Mouse (Mus musculus) intestine, postnatal 0 days (tissue): ENCODE results near the gene Zbtb20. TPM values are rescaled to one million over a fixed set of nuclear protein-coding genes. Genes with fewer than 3 reads are reported as not detected.

ENCODE experiments used
- ATAC-seq: fragments of 200-750 bp; cut with Nextera tagmentation; 2 replicates; pipeline ENCODE4 v1.8.0; 2017; ENCODE audit warnings: mild to moderate bottlenecking, moderate TSS enrichment, moderate library complexity
- H3K27ac ChIP-seq: fragments of 300-500 bp; sonication (generic); 2 replicates; pipeline ENCODE4 v1.5.1; 2014; ENCODE audit warnings: mild to moderate bottlenecking, low read depth, low read length, moderate library complexity
- H3K27me3 ChIP-seq: fragments of 300-500 bp; sonication (generic); replicated peaks from 2 replicates; pipeline ENCODE4 v1.6.1; 2014; ENCODE audit warnings: low read length, mixed read lengths; ENCODE audit not compliant: control insufficient read depth, insufficient read depth
- H3K36me3 ChIP-seq: fragments of 300-500 bp; sonication (generic); 2 replicates; pipeline ENCODE4 v1.6.1; 2014; ENCODE audit warnings: mild to moderate bottlenecking, moderate library complexity; ENCODE audit not compliant: control insufficient read depth, insufficient read depth
- H3K4me1 ChIP-seq: fragments of 300-500 bp; sonication (generic); replicated peaks from 2 replicates; pipeline ENCODE4 v1.6.1; 2014; ENCODE audit warnings: antibody characterized with exemption, low read length, mixed read lengths; ENCODE audit not compliant: control insufficient read depth, insufficient read depth
- H3K4me2 ChIP-seq: fragments of 300-500 bp; sonication (generic); replicated peaks from 2 replicates; pipeline ENCODE4 v1.6.1; 2014; ENCODE audit warnings: low read depth, mild to moderate bottlenecking, moderate library complexity
- H3K4me3 ChIP-seq: fragments of 300-500 bp; sonication (generic); 2 replicates; pipeline ENCODE4 v1.5.1; 2014; ENCODE audit warnings: low read depth, low read length
- H3K9ac ChIP-seq: fragments of 300-500 bp; sonication (generic); 2 replicates; pipeline ENCODE4 v1.6.1; 2014; ENCODE audit warnings: mild to moderate bottlenecking, low read depth, low read length
- H3K9me3 ChIP-seq: fragments of 300-500 bp; sonication (generic); 2 replicates; pipeline ENCODE4 v1.6.1; 2016; ENCODE audit warnings: mixed run types; ENCODE audit not compliant: control insufficient read depth
- CTCF ChIP-seq: sonication (generic); IDR thresholded peaks from 2 replicates; pipeline ENCODE4 v1.5.1; 2016; ENCODE audit warnings: low read depth, mild to moderate bottlenecking, control low read depth, antibody characterized with exemption, moderate library complexity
- WGBS: fragments of 180-500 bp; shearing (Covaris S2); extraction: QIAGEN DNeasy Blood & Tissue Kit; methylation state at CpG from one replicate; pipeline ENCODE4 v1.1.7; 2014; 5-methylcytosine and 5-hydroxymethylcytosine counted together
- polyA plus RNA-seq: library from polyadenylated mRNA; unstranded; fragments of >200 nt; fragmentation: Nextera tagmentation; extraction: Ambion mirVana; gene quantifications from 2 replicates; pipeline ENCODE4 v1.2.1, GENCODE M21; 2015

Zbtb20 gene
- polyA plus RNA-seq, 1 experiment from 2014 or later = 10.6 TPM

DNA sequence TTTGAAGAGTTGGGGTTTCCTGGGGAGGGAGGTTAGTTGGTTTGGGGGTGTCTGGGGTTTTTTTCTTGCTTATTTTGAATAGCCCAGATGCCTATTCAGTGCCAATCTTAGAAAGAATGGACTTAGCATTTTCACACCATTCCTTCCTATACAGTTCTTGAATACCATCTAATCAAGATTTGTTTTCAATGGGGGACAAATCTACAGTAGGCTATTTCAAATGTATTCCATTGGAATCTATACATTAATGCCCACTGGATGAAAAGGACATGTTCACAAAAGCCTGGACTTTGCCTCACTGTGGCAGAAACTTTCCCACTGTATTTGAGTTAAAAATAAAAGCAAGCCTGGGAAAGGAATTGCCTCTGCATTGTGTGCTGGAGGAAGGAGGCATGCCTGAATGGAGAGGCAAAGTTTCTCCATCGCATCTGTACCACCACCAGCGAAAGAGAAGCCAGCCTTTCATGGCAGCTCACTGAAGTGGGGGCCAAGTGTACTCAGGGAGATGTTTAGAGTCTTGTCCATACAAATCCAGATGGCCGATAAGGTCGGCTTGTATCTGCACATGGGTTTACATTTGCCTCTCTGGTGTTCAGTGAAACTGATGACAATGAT lies 728.8 kb downstream of the Zbtb20 start:
- H3K4me1 ChIP-seq = no peaks in the 10 kb centered on the region
- no peak for ATAC-seq
- H3K4me2 ChIP-seq = no peak overlapping the region
- no peaks in the 10 kb centered on the region for H3K27me3 ChIP-seq
- H3K9me3 ChIP-seq = no peaks in the 10 kb centered on the region
- peaks cover 3% of the 10 kb centered on the region; the same call in 1 of the 2 replicates for H3K36me3 ChIP-seq
- H3K27ac ChIP-seq = no peak overlapping the region
- WGBS = 59% methylated on average over 4 of the region's 4 CpGs
- no peak overlapping the region for H3K9ac ChIP-seq
- no peak for TF ChIP-seq CTCF
- no peak overlapping the region for H3K4me3 ChIP-seq

DNA sequence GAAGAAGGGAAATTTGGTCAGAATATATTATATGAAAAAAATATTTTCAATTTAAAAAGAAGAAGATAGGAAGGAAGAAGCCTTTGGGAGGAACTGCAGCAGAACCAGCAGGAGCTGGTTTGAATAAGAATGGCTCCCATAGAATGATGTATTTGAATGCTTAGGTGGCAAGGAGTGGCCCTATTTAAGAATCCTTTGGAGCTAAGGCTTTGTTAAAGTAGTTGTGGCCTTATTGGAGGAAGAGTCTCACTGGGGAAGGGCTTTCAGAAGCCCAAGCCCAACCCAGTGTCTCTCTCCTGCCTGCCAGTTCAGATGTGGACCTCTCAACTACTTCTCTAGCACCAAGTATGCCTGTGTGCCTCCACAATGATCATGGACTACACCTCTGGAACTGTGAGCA lies 731.4 kb downstream of the Zbtb20 start:
- H3K9me3 ChIP-seq = no peaks in the 10 kb centered on the region
- peaks cover 17% of the 10 kb centered on the region; the same call in 1 of the 2 replicates for H3K36me3 ChIP-seq
- H3K27me3 ChIP-seq = no peaks in the 10 kb centered on the region
- H3K9ac ChIP-seq = no peak overlapping the region
- no peaks in the 10 kb centered on the region for H3K4me1 ChIP-seq
- H3K4me3 ChIP-seq = no peak overlapping the region
- no peak for TF ChIP-seq CTCF
- no peak overlapping the region for H3K4me2 ChIP-seq
- no peak overlapping the region for H3K27ac ChIP-seq
- ATAC-seq = no peak

DNA sequence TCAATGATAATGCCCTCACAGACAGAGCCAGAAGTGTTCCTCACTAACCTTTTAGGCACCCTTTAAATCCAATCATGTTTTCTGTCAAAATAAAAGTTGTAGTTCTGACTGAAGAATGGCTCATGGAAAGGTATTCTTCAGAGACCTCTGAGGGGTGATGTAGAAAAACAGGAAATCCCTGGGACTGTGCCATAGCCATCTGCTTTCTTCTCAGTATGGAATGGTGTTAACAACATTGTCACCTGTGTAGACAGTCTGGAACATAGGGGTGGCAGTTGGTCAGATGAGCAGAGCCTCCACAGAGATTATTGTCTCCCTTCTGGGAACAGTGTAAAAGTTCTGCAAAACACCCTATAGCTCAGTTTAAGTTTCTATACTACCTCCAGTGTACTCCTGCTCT lies 732.4 kb downstream of the Zbtb20 start:
- Histone ChIP-seq H3K36me3 (peaks cover 17% of the 10 kb centered on the region; the same call in 1 of the 2 replicates), H3K27ac (no peak overlapping the region), H3K4me3 (no peak overlapping the region), H3K4me2 (no peak overlapping the region), H3K4me1 (no peaks in the 10 kb centered on the region), H3K9me3 (no peaks in the 10 kb centered on the region), H3K27me3 (no peaks in the 10 kb centered on the region), H3K9ac (no peak overlapping the region)
- ATAC-seq = no peak
- no peak for TF ChIP-seq CTCF

GRCm38 (mm10) chr16:43610375-43610774 lies 734.7 kb downstream of the Zbtb20 start:
- H3K27ac ChIP-seq = no peak overlapping the region
- no peak for TF ChIP-seq CTCF
- no peaks in the 10 kb centered on the region for H3K27me3 ChIP-seq
- no peak overlapping the region for H3K4me2 ChIP-seq
- ATAC-seq = no peak
- H3K36me3 ChIP-seq = peaks cover 17% of the 10 kb centered on the region; the same call in 1 of the 2 replicates
- H3K4me3 ChIP-seq = no peak overlapping the region
- H3K9ac ChIP-seq = no peak overlapping the region
- no peaks in the 10 kb centered on the region for H3K9me3 ChIP-seq
- 94% methylated on average over 10 of the region's 10 CpGs for WGBS
- no peaks in the 10 kb centered on the region for H3K4me1 ChIP-seq

GRCm38 (mm10) chr16:43616348-43616747 lies 740.7 kb downstream of the Zbtb20 start:
- no peaks in the 10 kb centered on the region for H3K4me1 ChIP-seq
- WGBS = 63% methylated on average over 4 of the region's 4 CpGs
- peaks cover 5% of the 10 kb centered on the region; the same call in 1 of the 2 replicates for H3K36me3 ChIP-seq
- no peak overlapping the region for H3K4me3 ChIP-seq
- H3K9me3 ChIP-seq = no peaks in the 10 kb centered on the region
- no peaks in the 10 kb centered on the region for H3K27me3 ChIP-seq
- no peak overlapping the region for H3K4me2 ChIP-seq
- no peak for TF ChIP-seq CTCF
- no peak overlapping the region for H3K9ac ChIP-seq
- no peak for ATAC-seq
- H3K27ac ChIP-seq = no peak overlapping the region

DNA sequence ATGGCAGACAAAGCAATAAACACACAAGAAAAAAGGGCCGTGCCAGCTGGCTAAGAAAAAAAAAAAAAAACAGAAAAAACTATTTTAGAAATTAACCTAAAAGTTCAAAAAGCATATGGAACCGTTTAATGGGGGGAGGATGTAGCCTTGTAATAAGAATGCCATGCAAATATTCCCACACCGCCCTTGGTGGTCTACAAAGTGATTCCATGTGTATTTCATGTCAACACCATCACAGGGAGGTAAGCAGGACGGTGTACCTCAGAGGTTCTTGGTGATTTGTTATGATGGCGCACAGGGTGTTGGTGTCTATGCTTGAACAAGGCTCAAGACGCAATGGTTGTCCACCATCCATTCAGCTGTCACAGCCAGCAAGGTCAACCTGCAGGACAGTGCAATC lies 741.7 kb downstream of the Zbtb20 start:
- Histone ChIP-seq H3K4me2 (no peak overlapping the region), H3K4me1 (no peaks in the 10 kb centered on the region), H3K4me3 (no peak overlapping the region), H3K27me3 (no peaks in the 10 kb centered on the region), H3K9ac (no peak overlapping the region), H3K9me3 (no peaks in the 10 kb centered on the region), H3K36me3 (peaks cover 5% of the 10 kb centered on the region; the same call in 1 of the 2 replicates), H3K27ac (0 out of 2 replicates have a peak overlapping the region, but pooled peaks have one; percentile 22)
- no peak for TF ChIP-seq CTCF
- 91% methylated on average over 6 of the region's 6 CpGs for WGBS
- ATAC-seq = no peak

GRCm38 (mm10) chr16:43618286-43618685 lies 742.6 kb downstream of the Zbtb20 start:
- no peaks in the 10 kb centered on the region for H3K27me3 ChIP-seq
- no peaks in the 10 kb centered on the region for H3K9me3 ChIP-seq
- H3K27ac ChIP-seq = no peak overlapping the region
- H3K36me3 ChIP-seq = peaks cover 5% of the 10 kb centered on the region; the same call in 1 of the 2 replicates
- TF ChIP-seq CTCF = no peak
- no peak overlapping the region for H3K4me2 ChIP-seq
- H3K9ac ChIP-seq = no peak overlapping the region
- H3K4me1 ChIP-seq = no peaks in the 10 kb centered on the region
- ATAC-seq = no peak
- WGBS = 87% methylated on average over 23 of the region's 23 CpGs
- H3K4me3 ChIP-seq = no peak overlapping the region
